Comparison of ENCODE assay signal across 9 mouse cellular contexts in genomic region chr12:107669910-107670309, GRCm38 (mm10).
DNase-seq lines count a peak whose midpoint lies in the region; ATAC-seq and TF ChIP-seq lines count a peak whose summit lies in the region.
"Had no signal": no experiment of that assay in that cellular context is flagged by ENCODE, and none has a peak within 500 bp of the region (broad histone marks: within the 10 kb centered on the region; RNA-seq: fewer than 3 reads in every experiment).

No protein-coding gene starts in this region.

- H3K4me3 ChIP-seq in kidney, adult 2 months (ENCODE audit: insufficient read depth, low read depth, low read length), result no peak overlapping the region
- H3K4me3 ChIP-seq in kidney, embryonic 14.5 days (ENCODE audit: low read length), result no peak overlapping the region
- H3K4me3 ChIP-seq in embryonic facial prominence, embryonic 15.5 days (replicated peaks), result no peak overlapping the region

- peak; percentile 54 for DNase-seq in kidney, adult 2 months
- DNase-seq in kidney, postnatal 36 days, result peak; percentile 8 to 56
- DNase-seq in lung, postnatal 14 days, result peak; percentile 37
- DNase-seq in right cerebral cortex, postnatal 25 days, result no peak
- DNase-seq: gastrocnemius, postnatal 36 days had no signal

- H3K9me3 ChIP-seq in kidney, embryonic 14.5 days (ENCODE audit: control insufficient read depth, low read length), result no peaks in the 10 kb centered on the region
- H3K9me3 ChIP-seq in embryonic facial prominence, embryonic 15.5 days (replicated peaks), result no peaks in the 10 kb centered on the region

- H3K4me1 ChIP-seq in kidney, adult 2 months (ENCODE audit: control insufficient read depth, insufficient read depth, low read length), result 0 out of 2 replicates have a peak, but pooled peaks cover 3% of the 10 kb centered on the region
- no peaks in the 10 kb centered on the region for H3K4me1 ChIP-seq in kidney, embryonic 14.5 days (ENCODE audit: control insufficient read depth, insufficient read depth, low read length)
- peaks cover 16% of the 10 kb centered on the region; the same call in 1 of the 2 replicates for H3K4me1 ChIP-seq in embryonic facial prominence, embryonic 15.5 days

- H3K27ac ChIP-seq in kidney, adult 2 months (ENCODE audit: insufficient read depth, low read depth, low read length), result no peak overlapping the region
- no peak overlapping the region for H3K27ac ChIP-seq in kidney, embryonic 14.5 days (ENCODE audit: low read depth, low read length)
- H3K27ac ChIP-seq in embryonic facial prominence, embryonic 15.5 days (replicated peaks), result peak overlapping the region; percentile 8; the same call in 1 of the 2 replicates

- TF ChIP-seq POLR2A in kidney, adult 2 months (IDR thresholded peaks at IDR 0.05; ENCODE audit: low read depth, low read length), result no peak

- H3K27me3 ChIP-seq in kidney, adult 2 months (replicated peaks; ENCODE audit: control insufficient read depth, insufficient read depth, low read length), result no peaks in the 10 kb centered on the region
- H3K27me3 ChIP-seq in kidney, embryonic 14.5 days (ENCODE audit: control insufficient read depth, insufficient read depth, low read length), result no peaks in the 10 kb centered on the region
- no peaks in the 10 kb centered on the region for H3K27me3 ChIP-seq in embryonic facial prominence, embryonic 15.5 days

- no peaks in the 10 kb centered on the region for H3K36me3 ChIP-seq in kidney, adult 2 months (ENCODE audit: control insufficient read depth, insufficient read depth, low read length)
- H3K36me3 ChIP-seq in kidney, embryonic 14.5 days (ENCODE audit: control insufficient read depth, insufficient read depth, low read length), result no peaks in the 10 kb centered on the region
- H3K36me3 ChIP-seq in embryonic facial prominence, embryonic 15.5 days, result no peaks in the 10 kb centered on the region

- H3K4me2 ChIP-seq in kidney, embryonic 14.5 days (replicated peaks; ENCODE audit: low read depth, low read length), result no peak overlapping the region
- no peak overlapping the region for H3K4me2 ChIP-seq in embryonic facial prominence, embryonic 15.5 days (replicated peaks)

- no peak for TF ChIP-seq CTCF in kidney, adult 2 months (conservative IDR thresholded peaks at IDR 0.05; ENCODE audit: insufficient read depth, insufficient read length, low read depth, low read length)

- 65% methylated on average over 10 of the region's 10 CpGs for WGBS in kidney, adult 2 months
- WGBS in kidney, embryonic 14.5 days, result 76% methylated on average over 10 of the region's 10 CpGs
- 49% methylated on average over 10 of the region's 10 CpGs for WGBS in embryonic facial prominence, embryonic 15.5 days

- ATAC-seq in kidney, embryonic 14.5 days (ENCODE audit: low FRiP score, low TSS enrichment), result no peak
- 0 out of 2 replicates have a peak, but pooled peaks have one; percentile 43 for ATAC-seq in embryonic facial prominence, embryonic 15.5 days (ENCODE audit: insufficient number of reproducible peaks, low FRiP score, low TSS enrichment, low read depth)
- ATAC-seq in CD4-positive, CD25-positive, alpha-beta regulatory T cell, adult 4 months, result no peak
- ATAC-seq: intestine, postnatal 0 days had no signal

- no peak overlapping the region for H3K9ac ChIP-seq in kidney, embryonic 14.5 days (ENCODE audit: low read depth, low read length)
- no peak overlapping the region for H3K9ac ChIP-seq in embryonic facial prominence, embryonic 15.5 days
